Mouse (Mus musculus) CH12.LX (cell line): Measurements from ENCODE around the gene Dusp15. TPM values are rescaled to one million over a fixed set of nuclear protein-coding genes. Genes with fewer than 3 reads are reported as not detected.

Source experiments
- DNase-seq: peaks from one replicate; pipeline ENCODE4 v3.0.0-alpha.2; 2013; ENCODE audit errors: extremely low read depth
- H3K27ac ChIP-seq: 2 replicates; pipeline ENCODE4 v1.5.1; 2012; ENCODE audit warnings: low read depth, mild to moderate bottlenecking, control low read depth, moderate library complexity; ENCODE audit not compliant: insufficient read depth
- H3K27me3 ChIP-seq: replicated peaks from 2 replicates; pipeline ENCODE3; 2012; ENCODE audit warnings: inconsistent platforms
- H3K36me3 ChIP-seq, 2 experiments: replicated peaks in 1 of 2; 2 replicates each; pipeline versions ENCODE3 to v1.6.1; 2012; ENCODE audit warnings: inconsistent platforms in 1 of 2, low read length in 1 of 2, mild to moderate bottlenecking in 1 of 2, mixed read lengths in 1 of 2, moderate library complexity in 1 of 2; ENCODE audit not compliant: control insufficient read depth in 1 of 2, insufficient read depth in 1 of 2
- H3K4me1 ChIP-seq, 2 experiments: 2 replicates each; pipeline ENCODE4 v1.6.1; 2012; ENCODE audit warnings: inconsistent platforms in 1 of 2, moderate library complexity in 1 of 2; ENCODE audit not compliant: insufficient read depth in 2 of 2, control insufficient read depth in 1 of 2
- H3K4me2 ChIP-seq: 2 replicates; pipeline ENCODE4 v1.6.1; 2012; ENCODE audit warnings: low read depth, mild to moderate bottlenecking, control low read depth; ENCODE audit not compliant: poor library complexity, insufficient read depth, severe bottlenecking
- H3K4me3 ChIP-seq, 3 experiments: fragments of 150-350 bp in 1 of 3; sonication (generic) in 1 of 3; replicated peaks in 1 of 3; 2 replicates each; pipeline versions ENCODE3 to v1.5.1; 2011 to 2012; ENCODE audit warnings: low read depth in 2 of 3, low read length in 2 of 3, mild to moderate bottlenecking in 2 of 3, moderate library complexity in 2 of 3, control low read depth in 1 of 3, improper control_type of control experiment in 1 of 3, inconsistent platforms in 1 of 3, mixed read lengths in 1 of 3; ENCODE audit not compliant: poor library complexity in 1 of 3
- H3K79me2 ChIP-seq: replicated peaks from 2 replicates; pipeline ENCODE4 v1.6.1; 2012; ENCODE audit warnings: mild to moderate bottlenecking, moderate library complexity; ENCODE audit not compliant: control insufficient read depth, poor library complexity, insufficient read depth, severe bottlenecking; ENCODE audit errors: extremely low read depth
- H3K9ac ChIP-seq: 2 replicates; pipeline ENCODE4 v1.6.1; 2012; ENCODE audit warnings: low read depth, mild to moderate bottlenecking, control low read depth, moderate library complexity; ENCODE audit not compliant: insufficient read depth
- H3K9me3 ChIP-seq: replicated peaks from 2 replicates; pipeline ENCODE3; 2012; ENCODE audit warnings: low read length, inconsistent platforms, mixed read lengths
- CHD1 ChIP-seq: IDR thresholded peaks from 2 replicates; pipeline ENCODE4 v1.6.1; 2012; ENCODE audit warnings: low read depth, low read length, improper control_type of control experiment, inconsistent platforms
- E2F4 ChIP-seq: IDR thresholded peaks from 2 replicates; pipeline ENCODE4 v1.6.1; 2011; ENCODE audit warnings: low read depth, low read length, improper control_type of control experiment; ENCODE audit not compliant: insufficient replicate concordance
- ELF1 ChIP-seq: IDR thresholded peaks from 2 replicates; pipeline ENCODE4 v1.6.1; 2014; ENCODE audit warnings: low read depth, mild to moderate bottlenecking, inconsistent platforms, low read length, improper control_type of control experiment
- JUN ChIP-seq: IDR thresholded peaks from 2 replicates; pipeline ENCODE4 v1.6.1; 2011; ENCODE audit warnings: low read depth, mild to moderate bottlenecking, low read length, improper control_type of control experiment, moderate library complexity; ENCODE audit not compliant: insufficient read depth
- JUND ChIP-seq: conservative IDR thresholded peaks from 2 replicates; pipeline ENCODE4 v1.6.1; 2011; ENCODE audit warnings: low read depth, low read length, improper control_type of control experiment
- MAFK ChIP-seq: IDR thresholded peaks from 2 replicates; pipeline ENCODE4 v1.6.1; 2011; ENCODE audit warnings: low read length, improper control_type of control experiment; ENCODE audit not compliant: insufficient replicate concordance
- NELFE ChIP-seq: IDR thresholded peaks from 2 replicates; pipeline ENCODE4 v1.6.1; 2011; ENCODE audit warnings: low read depth, low read length, improper control_type of control experiment
- POLR2A ChIP-seq: IDR thresholded peaks from 2 replicates; pipeline ENCODE4 v1.6.1; 2011; ENCODE audit warnings: low read depth, mild to moderate bottlenecking, improper control_type of control experiment, low read length
- POLR2AphosphoS2 ChIP-seq: IDR thresholded peaks from 2 replicates; pipeline ENCODE4 v1.6.1; 2011; ENCODE audit warnings: low read depth, low read length, improper control_type of control experiment
- RAD21 ChIP-seq: IDR thresholded peaks from 2 replicates; pipeline ENCODE4 v1.6.1; 2011; ENCODE audit warnings: low read depth, mild to moderate bottlenecking, low read length, improper control_type of control experiment, moderate library complexity
- dilution Hi-C: fragments of 300-500 bp; cut with MboI; formaldehyde crosslinking; loops from 2 replicates; pipeline ENCODE4 v1.14.3; 2020; ENCODE audit warnings: low sequenced_read_pairs; ENCODE audit not compliant: extremely low pct_unique_long_range_greater_than_20kb, extremely low pct_ligation_motif_present
- in situ Hi-C: fragments of 300-500 bp; cut with MboI; formaldehyde crosslinking; loops from 3 replicates; pipeline ENCODE4 v1.14.3; 2019; ENCODE audit warnings: low sequenced_read_pairs, low pct_ligation_motif_present, low pct_unique_long_range_greater_than_20kb, mixed read lengths
- polyA plus RNA-seq: library from polyadenylated mRNA; unstranded; fragments of >175 nt; gene quantifications from 2 replicates; pipeline ENCODE4 v1.2.1, GENCODE M21; 2012; ENCODE audit warnings: low read depth; ENCODE audit not compliant: insufficient read length
- total RNA-seq, 2 experiments: library from RNA; depleted of rRNA; stranded (reverse); fragments of 300-350 nt in 1 of 2; fragments of >200 nt in 1 of 2; gene quantifications; 2 replicates each; pipeline ENCODE4 v1.2.3; 2012 to 2014

The Dusp15 gene
- total and polyA plus RNA-seq, 3 experiments: 0.08 to 0.13 TPM; not detected in 1

DNA sequence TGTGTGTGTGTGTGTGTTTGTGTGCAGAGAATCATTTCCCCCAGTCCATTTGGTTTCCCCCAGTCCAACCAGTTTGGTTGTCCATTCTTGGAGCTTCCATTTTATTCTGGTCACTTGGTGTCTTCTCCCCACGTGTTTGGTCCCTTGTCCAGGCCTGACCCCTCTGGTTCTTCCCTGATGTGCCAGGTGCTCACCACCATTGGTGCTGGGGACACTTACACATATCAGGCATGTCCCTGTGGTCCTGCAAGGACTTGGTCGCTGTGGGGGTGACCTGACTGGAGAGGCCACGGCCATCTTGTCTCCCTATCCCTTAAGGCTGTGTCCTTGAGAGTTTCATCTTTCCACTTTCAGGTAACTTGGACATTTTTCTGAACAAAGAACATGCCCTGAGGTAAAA, 54.6 kb downstream of the Dusp15 start:
- Histone ChIP-seq H3K9me3 (no peaks in the 10 kb centered on the region), H3K4me2 (no peak overlapping the region), H3K36me3 (peaks cover 32 to 67% of the 10 kb centered on the region in 2 experiments), H3K4me3 (no peak overlapping the region), H3K9ac (no peak overlapping the region), H3K27ac (no peak overlapping the region), H3K4me1 (peaks cover 0 to 5% of the 10 kb centered on the region in 2 experiments; a peak in 1 of 4 replicates), H3K79me2 (no peaks in the 10 kb centered on the region), H3K27me3 (no peaks in the 10 kb centered on the region)
- dilution Hi-C loops (no loop called here), in situ Hi-C loops (loop anchor here (5.0 kb wide), 1 partner anchor 35 kb away; no protein-coding TSS in a partner anchor)
- no peak for DNase-seq
- TF ChIP-seq E2F4 (no peak), POLR2A (no peak)

DNA sequence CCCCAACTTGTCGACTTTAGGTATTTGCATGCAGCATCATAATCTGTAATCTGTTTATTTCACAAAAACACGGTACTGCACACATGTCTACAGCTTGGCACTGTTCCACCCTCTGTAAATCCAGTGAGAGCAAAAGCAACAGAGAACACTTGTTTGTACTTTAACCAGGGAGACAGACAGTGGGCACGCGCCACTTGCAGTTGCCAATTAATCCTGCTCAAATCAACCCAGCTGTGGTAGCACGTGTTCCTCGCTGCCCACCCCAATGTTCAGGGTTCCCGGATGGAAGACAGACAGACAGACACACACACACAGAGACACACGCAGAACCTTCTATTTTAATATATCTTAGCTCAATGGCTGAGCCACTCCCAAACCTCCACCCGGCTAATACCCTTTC, 55.7 kb downstream of the Dusp15 start:
- H3K4me3 ChIP-seq: no peak overlapping the region
- no peaks in the 10 kb centered on the region for H3K79me2 ChIP-seq
- H3K4me1 ChIP-seq: no peaks in the 10 kb centered on the region
- no peak for DNase-seq
- no peak for TF ChIP-seq CHD1
- TF ChIP-seq POLR2AphosphoS2: no peak; the same call in 1 of the 2 replicates
- no peak for TF ChIP-seq JUND
- no peak for TF ChIP-seq NELFE
- TF ChIP-seq ELF1: no peak
- TF ChIP-seq RAD21: no peak
- no peak for TF ChIP-seq MAFK
- TF ChIP-seq JUN: no peak
- no peak overlapping the region for H3K27ac ChIP-seq
- H3K4me2 ChIP-seq: no peak overlapping the region
- in situ Hi-C loops (loop anchor here (5.0 kb wide), 1 partner anchor 34 kb away; no protein-coding TSS in a partner anchor), dilution Hi-C loops (no loop called here)
- no peaks in the 10 kb centered on the region for H3K27me3 ChIP-seq
- H3K9me3 ChIP-seq: no peaks in the 10 kb centered on the region
- H3K36me3 ChIP-seq: peaks cover 39 to 69% of the 10 kb centered on the region in 2 experiments
- no peak overlapping the region for H3K9ac ChIP-seq

Other genes starting within 250 kb of the Dusp15 start
- 0.38 and 0.93 TPM in 2 replicates for gene Id1, start 215.4 kb downstream of the Dusp15 start, total RNA-seq (2012; rRNA removed)
- gene Id1, start 215.4 kb downstream of the Dusp15 start, total RNA-seq (2014; rRNA removed): not detected in 2 replicates
- gene Id1, start 215.4 kb downstream of the Dusp15 start, polyA plus RNA-seq: not detected in 2 replicates
- gene Cox4i2, start 197.5 kb downstream of the Dusp15 start, total RNA-seq (2012; rRNA removed): not detected in 2 replicates
- not detected in 2 replicates for gene Cox4i2, start 197.5 kb downstream of the Dusp15 start, total RNA-seq (2014; rRNA removed)
- not detected in 2 replicates for gene Cox4i2, start 197.5 kb downstream of the Dusp15 start, polyA plus RNA-seq
- gene Bcl2l1, start 120.0 kb downstream of the Dusp15 start, total RNA-seq (2012; rRNA removed): 47.7 and 80.3 TPM in 2 replicates
- 13.7 and 21.3 TPM in 2 replicates for gene Bcl2l1, start 120.0 kb downstream of the Dusp15 start, total RNA-seq (2014; rRNA removed)
- 33.2 and 34.5 TPM in 2 replicates for gene Bcl2l1, start 120.0 kb downstream of the Dusp15 start, polyA plus RNA-seq
- gene Tpx2, start 103.7 kb downstream of the Dusp15 start, total RNA-seq (2012; rRNA removed): 66.1 and 70.9 TPM in 2 replicates
- 98.0 and 105 TPM in 2 replicates for gene Tpx2, start 103.7 kb downstream of the Dusp15 start, total RNA-seq (2014; rRNA removed)
- gene Tpx2, start 103.7 kb downstream of the Dusp15 start, polyA plus RNA-seq: 123 and 127 TPM in 2 replicates
- 0.47 and 0.97 TPM in 2 replicates for gene Mylk2, start 40.3 kb downstream of the Dusp15 start, total RNA-seq (2012; rRNA removed)
- 1.3 TPM in 2 replicates for gene Mylk2, start 40.3 kb downstream of the Dusp15 start, total RNA-seq (2014; rRNA removed)
- gene Mylk2, start 40.3 kb downstream of the Dusp15 start, polyA plus RNA-seq: 2.4 TPM in 2 replicates
- 6.1 and 7.1 TPM in 2 replicates for gene Foxs1, start 18.5 kb downstream of the Dusp15 start, total RNA-seq (2012; rRNA removed)
- gene Foxs1, start 18.5 kb downstream of the Dusp15 start, total RNA-seq (2014; rRNA removed): 7.8 and 9.1 TPM in 2 replicates
- 7.6 and 9.5 TPM in 2 replicates for gene Foxs1, start 18.5 kb downstream of the Dusp15 start, polyA plus RNA-seq
- 1.4 and 1.7 TPM in 2 replicates for gene Ttll9, start 10.8 kb upstream of the Dusp15 start, total RNA-seq (2012; rRNA removed)
- 1.5 and 1.6 TPM in 2 replicates for gene Ttll9, start 10.8 kb upstream of the Dusp15 start, total RNA-seq (2014; rRNA removed)
- 1.7 and 1.9 TPM in 2 replicates for gene Ttll9, start 10.8 kb upstream of the Dusp15 start, polyA plus RNA-seq
- gene Pdrg1, start 63.7 kb upstream of the Dusp15 start, total RNA-seq (2012; rRNA removed): 50.9 and 65.1 TPM in 2 replicates
- 24.5 and 26.1 TPM in 2 replicates for gene Pdrg1, start 63.7 kb upstream of the Dusp15 start, total RNA-seq (2014; rRNA removed)
- 54.9 and 56.4 TPM in 2 replicates for gene Pdrg1, start 63.7 kb upstream of the Dusp15 start, polyA plus RNA-seq
- not detected in 2 replicates for gene Xkr7, start 80.2 kb upstream of the Dusp15 start, total RNA-seq (2012; rRNA removed)
- gene Xkr7, start 80.2 kb upstream of the Dusp15 start, total RNA-seq (2014; rRNA removed): not detected in 2 replicates
- not detected in 2 replicates for gene Xkr7, start 80.2 kb upstream of the Dusp15 start, polyA plus RNA-seq
- gene Ccm2l, start 114.3 kb upstream of the Dusp15 start, total RNA-seq (2012; rRNA removed): not detected in 2 replicates
- gene Ccm2l, start 114.3 kb upstream of the Dusp15 start, total RNA-seq (2014; rRNA removed): not detected in 2 replicates
- gene Ccm2l, start 114.3 kb upstream of the Dusp15 start, polyA plus RNA-seq: not detected in 2 replicates
- 0.08 and 0.17 TPM in 2 replicates for gene Hck, start 156.8 kb upstream of the Dusp15 start, total RNA-seq (2012; rRNA removed)
- 0.68 and 0.78 TPM in 2 replicates for gene Hck, start 156.8 kb upstream of the Dusp15 start, total RNA-seq (2014; rRNA removed)
- gene Hck, start 156.8 kb upstream of the Dusp15 start, polyA plus RNA-seq: 0.60 and 0.63 TPM in 2 replicates
- gene Tm9sf4, start 209.6 kb upstream of the Dusp15 start, total RNA-seq (2012; rRNA removed): 29.0 and 30.4 TPM in 2 replicates
- gene Tm9sf4, start 209.6 kb upstream of the Dusp15 start, total RNA-seq (2014; rRNA removed): 13.3 and 13.6 TPM in 2 replicates
- 43.0 and 51.1 TPM in 2 replicates for gene Tm9sf4, start 209.6 kb upstream of the Dusp15 start, polyA plus RNA-seq